Mouse (Mus musculus) hindbrain, embryonic 12.5 days (tissue): ENCODE results near the gene Celf2. TPM values are rescaled to one million over a fixed set of nuclear protein-coding genes. Genes with fewer than 3 reads are reported as not detected.

ENCODE experiments used
- ATAC-seq: fragments of 200-750 bp; cut with Nextera tagmentation; 2 replicates; pipeline ENCODE4 v1.8.0; 2017; ENCODE audit warnings: moderate TSS enrichment; ENCODE audit not compliant: low FRiP score
- H3K27ac ChIP-seq: fragments of 300-500 bp; sonication (generic); 2 replicates; pipeline ENCODE4 v1.5.1; 2016; ENCODE audit warnings: mild to moderate bottlenecking
- H3K27me3 ChIP-seq: fragments of 300-500 bp; sonication (generic); 2 replicates; pipeline ENCODE4 v1.6.1; 2016; ENCODE audit warnings: mild to moderate bottlenecking
- H3K36me3 ChIP-seq: fragments of 300-500 bp; sonication (generic); 2 replicates; pipeline ENCODE4 v1.6.1; 2016; ENCODE audit warnings: mild to moderate bottlenecking
- H3K4me1 ChIP-seq: fragments of 300-500 bp; sonication (generic); 2 replicates; pipeline ENCODE4 v1.6.1; 2016
- H3K4me2 ChIP-seq: fragments of 300-500 bp; sonication (generic); replicated peaks from 2 replicates; pipeline ENCODE4 v1.6.1; 2016; ENCODE audit warnings: mild to moderate bottlenecking
- H3K4me3 ChIP-seq: fragments of 300-500 bp; sonication (generic); 2 replicates; pipeline ENCODE4 v1.5.1; 2016; ENCODE audit warnings: mild to moderate bottlenecking
- H3K9ac ChIP-seq: fragments of 300-500 bp; sonication (generic); 2 replicates; pipeline ENCODE4 v1.6.1; 2016; ENCODE audit warnings: mild to moderate bottlenecking, moderate library complexity
- H3K9me3 ChIP-seq: fragments of 300-500 bp; sonication (generic); replicated peaks from 2 replicates; pipeline ENCODE4 v1.6.1; 2016; ENCODE audit warnings: mild to moderate bottlenecking
- WGBS: fragments of 180-500 bp; shearing (Covaris S2); methylation state at CpG from one replicate; pipeline ENCODE4 v1.1.7; 2016; 5-methylcytosine and 5-hydroxymethylcytosine counted together
- polyA plus RNA-seq: library from polyadenylated mRNA; unstranded; fragments of >200 nt; fragmentation: Nextera tagmentation; extraction: Ambion mirVana; gene quantifications from 2 replicates; pipeline ENCODE4 v1.2.1, GENCODE M21; 2016

Gene Celf2
- polyA plus RNA-seq, 1 experiment from 2014 or later: 108 TPM

DNA sequence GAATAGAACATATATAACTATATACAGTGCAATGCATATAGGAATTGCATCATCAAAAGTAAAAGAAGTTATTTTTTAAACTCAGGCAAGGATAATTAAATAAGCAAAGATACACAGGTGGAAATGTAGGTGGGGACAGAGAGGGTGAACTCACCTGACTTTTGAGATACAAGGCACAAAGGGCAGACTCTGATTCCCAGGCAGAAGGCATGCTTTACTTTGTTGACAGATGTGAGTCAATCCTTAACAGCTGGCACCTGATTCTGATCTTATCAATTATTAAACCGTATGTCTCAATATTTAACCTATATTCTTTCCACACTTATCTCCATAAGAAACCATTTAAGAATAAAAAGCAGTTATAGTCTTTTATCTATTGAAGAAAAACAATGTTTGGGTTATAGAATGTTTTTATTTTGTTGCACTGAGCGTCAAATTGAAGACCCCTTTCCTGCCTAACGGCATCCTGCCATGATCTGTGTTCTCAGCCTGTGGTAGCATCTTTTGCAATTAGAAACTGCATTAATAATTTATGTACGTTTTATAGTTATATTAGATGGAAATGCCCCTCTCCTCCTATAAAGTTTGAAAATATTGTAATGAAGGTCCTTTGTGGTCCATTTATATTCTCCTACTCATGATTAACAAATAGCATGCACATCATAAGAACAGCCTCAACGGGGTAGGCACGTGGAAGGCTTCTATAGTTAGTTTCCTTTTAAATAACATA lies 491.8 kb downstream of the Celf2 start:
- no peaks in the 10 kb centered on the region for H3K36me3 ChIP-seq
- H3K27me3 ChIP-seq: no peaks in the 10 kb centered on the region
- H3K4me1 ChIP-seq: peaks cover 5% of the 10 kb centered on the region; the same call in 1 of the 2 replicates
- WGBS: 84% methylated on average over 6 of the region's 6 CpGs
- H3K9ac ChIP-seq: no peak overlapping the region
- no peaks in the 10 kb centered on the region for H3K9me3 ChIP-seq
- H3K4me2 ChIP-seq: no peak overlapping the region
- no peak overlapping the region for H3K27ac ChIP-seq
- H3K4me3 ChIP-seq: no peak overlapping the region
- no peak for ATAC-seq

DNA sequence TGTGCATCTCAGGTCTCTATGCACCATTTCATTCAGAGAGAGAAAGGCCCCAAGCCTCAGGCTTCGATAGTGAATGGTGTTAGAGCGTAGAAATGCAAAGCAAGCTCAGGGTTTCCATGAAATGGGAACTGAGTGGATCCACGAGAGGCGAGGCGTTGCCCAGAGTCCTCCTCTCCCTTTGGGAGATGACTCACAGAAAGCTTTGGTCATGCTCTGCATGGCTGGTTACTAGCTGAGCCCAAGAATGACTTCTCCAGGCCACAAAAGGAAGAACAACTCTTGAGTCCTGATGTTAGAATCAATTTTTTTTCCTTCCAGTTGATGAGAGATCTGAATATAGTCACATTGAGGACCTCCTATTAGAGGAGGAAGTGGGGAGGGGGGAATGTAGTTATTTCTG lies 496.2 kb downstream of the Celf2 start:
- H3K27me3 ChIP-seq: no peaks in the 10 kb centered on the region
- no peaks in the 10 kb centered on the region for H3K9me3 ChIP-seq
- no peak overlapping the region for H3K27ac ChIP-seq
- H3K4me3 ChIP-seq: no peak overlapping the region
- no peak overlapping the region for H3K9ac ChIP-seq
- 79% methylated on average over 5 of the region's 5 CpGs for WGBS
- H3K4me2 ChIP-seq: no peak overlapping the region
- H3K4me1 ChIP-seq: no peaks in the 10 kb centered on the region
- no peak for ATAC-seq
- no peaks in the 10 kb centered on the region for H3K36me3 ChIP-seq

DNA sequence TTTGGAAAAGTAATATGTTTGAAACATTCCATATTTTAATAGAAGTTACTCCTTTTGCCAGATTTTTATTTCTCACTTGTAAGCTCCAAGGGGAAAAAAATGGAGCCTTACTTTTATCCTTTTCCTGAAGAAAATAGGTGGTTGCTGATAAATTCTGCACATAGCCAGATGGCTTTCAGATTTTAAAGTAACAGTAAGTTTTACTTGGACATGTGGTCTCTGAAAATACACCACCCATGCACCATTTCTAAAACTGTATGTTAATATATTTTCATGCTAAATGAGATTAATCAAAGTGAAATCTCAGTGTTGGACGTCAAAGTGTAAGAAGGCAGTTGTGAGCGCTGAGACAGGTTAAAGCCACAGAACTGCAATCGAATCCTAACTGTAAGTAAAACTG lies 502.5 kb downstream of the Celf2 start:
- no peaks in the 10 kb centered on the region for H3K36me3 ChIP-seq
- H3K9ac ChIP-seq: no peak overlapping the region
- no peak overlapping the region for H3K4me3 ChIP-seq
- ATAC-seq: no peak
- H3K4me1 ChIP-seq: peaks cover 4% of the 10 kb centered on the region; the same call in 1 of the 2 replicates
- no peaks in the 10 kb centered on the region for H3K9me3 ChIP-seq
- no peak overlapping the region for H3K27ac ChIP-seq
- H3K4me2 ChIP-seq: no peak overlapping the region
- WGBS: 92% methylated on average over 3 of the region's 3 CpGs
- H3K27me3 ChIP-seq: no peaks in the 10 kb centered on the region

DNA sequence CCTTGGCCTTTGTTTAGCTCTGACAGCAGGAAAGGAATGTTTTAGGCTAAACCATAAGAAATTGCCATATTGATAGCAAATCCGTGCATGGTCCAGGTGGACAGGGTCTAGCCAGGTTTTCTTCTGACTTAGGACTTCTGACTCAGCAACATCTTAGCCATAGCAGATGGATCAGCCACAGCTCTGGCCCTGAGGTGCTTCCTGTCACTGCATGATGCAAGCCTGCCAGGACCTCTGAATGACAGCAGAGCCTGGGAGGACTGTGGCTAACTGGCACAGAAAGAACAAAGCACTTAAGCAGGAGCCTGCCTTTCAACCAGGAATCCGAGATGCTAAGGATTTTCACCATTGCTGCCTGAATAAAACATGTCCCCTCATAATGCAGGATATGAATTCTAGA lies 507.4 kb downstream of the Celf2 start:
- Histone ChIP-seq H3K9me3 (no peaks in the 10 kb centered on the region), H3K4me3 (no peak overlapping the region), H3K27ac (no peak overlapping the region; the same call in 1 of the 2 replicates), H3K4me1 (peaks cover 6% of the 10 kb centered on the region; the same call in 1 of the 2 replicates), H3K27me3 (no peaks in the 10 kb centered on the region), H3K9ac (no peak overlapping the region), H3K36me3 (no peaks in the 10 kb centered on the region), H3K4me2 (no peak overlapping the region)
- peak; percentile 32; the same call in 1 of the 2 replicates for ATAC-seq
- 38% methylated on average over 2 of the region's 2 CpGs for WGBS

DNA sequence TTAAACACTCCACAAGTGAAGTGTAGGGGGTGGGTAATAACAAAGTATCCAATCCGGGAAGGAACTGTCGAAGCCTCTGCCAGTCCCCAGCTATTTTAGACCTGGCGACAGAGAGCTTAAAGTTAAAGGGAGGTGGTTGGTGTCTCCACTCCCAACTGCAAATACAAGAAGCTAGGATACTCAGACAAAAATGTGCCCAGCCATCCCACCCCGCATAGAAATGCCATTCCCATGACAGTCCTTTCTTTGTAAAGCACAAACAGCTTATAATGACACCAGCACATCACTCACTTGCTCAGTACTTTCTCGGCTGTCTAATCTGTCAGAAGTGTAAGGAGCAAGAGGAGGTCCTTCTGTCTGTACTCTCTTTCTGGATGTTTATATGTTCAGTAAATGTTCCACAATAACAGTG lies 518.3 kb downstream of the Celf2 start:
- ATAC-seq: no peak
- Histone ChIP-seq H3K4me1 (no peaks in the 10 kb centered on the region), H3K4me2 (no peak overlapping the region), H3K36me3 (no peaks in the 10 kb centered on the region), H3K4me3 (no peak overlapping the region), H3K27me3 (no peaks in the 10 kb centered on the region), H3K9ac (no peak overlapping the region), H3K27ac (no peak overlapping the region), H3K9me3 (no peaks in the 10 kb centered on the region)
- 74% methylated on average over 5 of the region's 5 CpGs for WGBS

DNA sequence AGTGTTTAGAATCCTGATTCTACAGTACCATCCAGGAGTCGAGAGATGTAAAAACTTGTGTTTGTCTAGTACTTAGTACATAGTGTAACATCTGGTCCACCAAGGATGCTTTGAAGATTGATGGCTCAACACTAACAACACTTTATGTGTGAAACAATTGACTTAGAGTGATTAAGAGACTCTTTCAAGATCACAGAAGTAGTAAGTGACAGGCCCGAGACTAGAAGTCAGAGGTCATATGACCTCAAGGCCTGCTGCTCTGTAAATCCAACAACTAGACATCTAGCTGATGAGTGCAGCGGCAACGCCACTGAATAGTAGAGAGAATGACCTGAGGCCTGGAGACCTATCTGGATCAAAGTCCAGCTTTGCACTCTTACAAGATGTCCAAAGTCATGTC lies 523.7 kb downstream of the Celf2 start:
- no peaks in the 10 kb centered on the region for H3K27me3 ChIP-seq
- no peak overlapping the region for H3K27ac ChIP-seq
- H3K9ac ChIP-seq: no peak overlapping the region
- H3K4me1 ChIP-seq: no peaks in the 10 kb centered on the region
- no peak for ATAC-seq
- no peak overlapping the region for H3K4me2 ChIP-seq
- no peaks in the 10 kb centered on the region for H3K9me3 ChIP-seq
- H3K4me3 ChIP-seq: no peak overlapping the region
- H3K36me3 ChIP-seq: no peaks in the 10 kb centered on the region
- 21% methylated on average over 4 of the region's 4 CpGs for WGBS

DNA sequence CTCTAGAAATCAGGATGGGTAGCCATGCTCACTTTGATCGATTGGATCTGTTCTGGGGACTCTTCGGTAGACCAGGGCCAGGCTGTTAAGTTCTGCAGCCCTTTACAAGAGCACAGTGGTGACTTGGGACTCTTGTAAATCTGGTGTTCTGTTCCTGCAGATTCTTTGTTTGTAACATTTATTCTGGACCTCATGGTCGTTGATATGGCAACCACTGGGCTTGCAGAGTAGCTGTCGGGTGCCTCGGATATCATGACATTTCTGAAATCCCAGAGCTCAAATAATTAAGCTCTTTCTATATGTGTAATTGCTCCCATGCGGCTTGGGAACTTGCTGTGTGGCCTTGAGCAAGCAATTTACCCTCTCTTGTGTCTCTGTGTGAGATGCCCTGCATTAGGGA lies 525.5 kb downstream of the Celf2 start:
- no peaks in the 10 kb centered on the region for H3K36me3 ChIP-seq
- H3K9me3 ChIP-seq: no peaks in the 10 kb centered on the region
- ATAC-seq: no peak
- H3K27ac ChIP-seq: no peak overlapping the region
- no peak overlapping the region for H3K4me2 ChIP-seq
- no peaks in the 10 kb centered on the region for H3K27me3 ChIP-seq
- 59% methylated on average over 6 of the region's 6 CpGs for WGBS
- H3K4me3 ChIP-seq: no peak overlapping the region
- H3K4me1 ChIP-seq: no peaks in the 10 kb centered on the region
- H3K9ac ChIP-seq: no peak overlapping the region

DNA sequence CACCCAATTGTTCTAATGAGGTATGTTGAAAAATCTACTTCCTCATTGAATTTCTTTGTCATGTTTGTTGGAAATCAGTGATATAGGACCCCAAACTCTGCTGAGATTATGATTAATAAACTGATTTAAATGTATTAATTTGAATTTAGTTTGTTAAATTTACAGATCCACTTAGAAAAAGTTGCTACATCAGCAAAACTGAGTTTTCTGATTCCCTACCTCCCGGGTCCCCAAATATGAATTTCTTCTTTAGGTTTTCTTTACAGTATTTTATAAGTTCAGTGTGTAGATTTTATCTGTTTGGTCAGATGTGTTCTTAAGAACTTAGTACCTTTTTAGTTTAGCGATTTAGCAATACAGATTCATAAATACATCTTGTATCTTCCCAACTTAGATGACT lies 533.1 kb downstream of the Celf2 start:
- Histone ChIP-seq H3K27ac (no peak overlapping the region), H3K4me1 (no peaks in the 10 kb centered on the region), H3K4me3 (no peak overlapping the region), H3K9me3 (no peaks in the 10 kb centered on the region), H3K9ac (no peak overlapping the region), H3K4me2 (no peak overlapping the region), H3K36me3 (no peaks in the 10 kb centered on the region), H3K27me3 (no peaks in the 10 kb centered on the region)
- no peak for ATAC-seq
- WGBS: 93% methylated on average over 2 of the region's 2 CpGs

DNA sequence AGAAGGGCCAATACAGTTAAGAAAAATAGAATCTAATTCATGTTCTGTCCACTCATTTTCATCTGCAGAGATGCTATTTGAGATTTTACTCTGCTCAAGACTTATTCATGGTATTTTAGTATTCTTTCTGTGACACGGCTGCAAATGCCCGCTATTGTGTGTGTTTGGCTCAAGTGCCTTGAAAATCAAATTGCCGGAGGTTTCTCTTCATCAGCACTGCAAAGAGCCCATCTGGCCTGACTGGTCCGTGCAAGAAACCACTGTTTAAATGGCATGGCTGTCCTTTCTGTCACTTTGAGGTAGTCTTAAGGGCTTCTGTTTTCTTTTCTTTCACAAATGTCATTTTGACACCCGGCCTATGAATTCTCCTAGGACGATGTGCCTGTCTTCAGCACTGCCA lies 540.1 kb downstream of the Celf2 start:
- H3K27me3 ChIP-seq: no peaks in the 10 kb centered on the region
- H3K9me3 ChIP-seq: no peaks in the 10 kb centered on the region
- H3K4me1 ChIP-seq: no peaks in the 10 kb centered on the region
- H3K36me3 ChIP-seq: no peaks in the 10 kb centered on the region
- H3K9ac ChIP-seq: no peak overlapping the region
- 79% methylated on average over 6 of the region's 6 CpGs for WGBS
- H3K27ac ChIP-seq: no peak overlapping the region
- ATAC-seq: no peak
- H3K4me3 ChIP-seq: no peak overlapping the region
- H3K4me2 ChIP-seq: no peak overlapping the region

DNA sequence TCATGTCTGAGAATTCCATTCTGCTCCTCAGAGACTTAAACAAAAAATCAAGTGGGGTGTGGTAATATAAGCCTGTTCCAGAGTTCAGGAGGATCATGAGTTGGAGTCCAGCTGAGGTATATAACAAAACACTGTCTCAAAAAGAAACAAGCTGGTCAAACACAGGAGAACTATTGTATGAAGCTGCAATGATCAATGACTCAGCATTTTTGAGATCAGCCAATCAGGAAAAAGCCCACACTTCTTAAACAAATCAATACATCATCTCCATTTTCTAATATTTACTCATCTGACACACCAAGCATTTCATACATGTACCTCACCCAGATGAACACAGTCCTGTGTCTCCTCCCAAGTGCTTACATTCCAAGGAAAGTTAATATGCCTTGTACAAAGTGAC lies 544.1 kb downstream of the Celf2 start:
- Histone ChIP-seq H3K9me3 (no peaks in the 10 kb centered on the region), H3K27me3 (no peaks in the 10 kb centered on the region), H3K4me2 (no peak overlapping the region), H3K36me3 (no peaks in the 10 kb centered on the region), H3K4me3 (no peak overlapping the region), H3K27ac (no peak overlapping the region), H3K9ac (no peak overlapping the region), H3K4me1 (no peaks in the 10 kb centered on the region)
- ATAC-seq: no peak

DNA sequence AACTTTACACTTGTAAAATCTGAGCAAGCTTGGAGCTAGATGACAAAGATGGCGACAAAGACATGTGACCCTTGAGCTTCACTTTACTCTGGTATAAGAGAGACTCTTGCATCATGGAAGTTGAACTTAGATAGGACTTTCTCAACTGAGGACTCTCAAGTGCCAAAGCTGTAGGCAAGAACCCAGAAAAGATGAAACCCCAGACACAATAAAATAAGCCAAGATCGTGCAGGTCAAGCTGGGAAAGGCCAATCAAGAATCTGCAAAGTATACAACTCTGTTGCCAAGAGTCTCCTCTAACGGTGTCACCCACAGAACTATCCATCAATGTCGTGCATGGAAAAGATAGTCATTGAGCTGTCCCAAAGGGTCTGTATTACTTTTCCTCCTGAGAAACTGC lies 558.7 kb downstream of the Celf2 start:
- H3K4me1 ChIP-seq: no peaks in the 10 kb centered on the region
- H3K9ac ChIP-seq: no peak overlapping the region
- H3K9me3 ChIP-seq: no peaks in the 10 kb centered on the region
- H3K4me3 ChIP-seq: no peak overlapping the region
- H3K4me2 ChIP-seq: no peak overlapping the region
- ATAC-seq: no peak
- 66% methylated on average over 4 of the region's 4 CpGs for WGBS
- H3K27me3 ChIP-seq: no peaks in the 10 kb centered on the region
- no peak overlapping the region for H3K27ac ChIP-seq
- H3K36me3 ChIP-seq: no peaks in the 10 kb centered on the region

DNA sequence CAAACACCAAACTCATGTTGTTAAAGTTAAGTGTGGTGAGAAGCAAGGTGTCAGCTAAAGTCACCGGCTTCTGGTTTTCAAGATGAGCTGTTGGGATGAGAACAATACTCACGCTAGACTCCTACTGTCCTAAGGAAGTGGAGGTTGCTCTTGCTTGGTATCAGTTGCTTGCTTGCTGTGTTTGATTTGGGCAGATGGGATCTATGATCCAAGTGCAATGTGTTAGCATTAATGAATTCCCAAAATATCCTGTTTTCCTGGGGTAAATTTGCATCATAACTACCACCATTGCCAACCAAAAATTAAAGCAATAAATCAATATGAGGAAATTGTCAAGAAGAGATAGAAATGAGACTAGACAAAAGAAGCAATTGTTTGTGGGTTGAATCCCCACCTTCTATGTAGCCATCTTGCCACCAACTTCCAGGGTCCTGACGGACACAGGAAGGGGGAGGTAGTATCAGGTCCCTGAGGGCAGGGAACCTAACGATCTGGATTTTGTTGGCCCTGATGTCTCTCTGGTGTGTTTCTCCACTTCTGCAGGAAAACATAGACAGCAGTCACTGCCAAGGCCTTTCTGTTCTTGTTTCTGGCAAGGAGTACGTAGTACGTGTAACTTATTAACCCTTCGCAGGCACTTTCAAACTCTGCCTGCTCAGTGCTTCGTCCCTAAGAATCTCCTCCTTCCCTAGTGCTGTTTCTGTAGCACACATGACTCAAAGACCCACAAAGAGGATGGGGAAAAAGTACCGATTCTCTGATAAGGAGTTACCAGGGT lies 563.5 kb downstream of the Celf2 start:
- Histone ChIP-seq H3K9ac (no peak overlapping the region), H3K4me3 (no peak overlapping the region), H3K36me3 (no peaks in the 10 kb centered on the region), H3K27me3 (no peaks in the 10 kb centered on the region), H3K4me2 (no peak overlapping the region), H3K27ac (no peak overlapping the region), H3K9me3 (no peaks in the 10 kb centered on the region), H3K4me1 (peaks cover 12% of the 10 kb centered on the region)
- ATAC-seq: no peak
- WGBS: 88% methylated on average over 9 of the region's 9 CpGs

DNA sequence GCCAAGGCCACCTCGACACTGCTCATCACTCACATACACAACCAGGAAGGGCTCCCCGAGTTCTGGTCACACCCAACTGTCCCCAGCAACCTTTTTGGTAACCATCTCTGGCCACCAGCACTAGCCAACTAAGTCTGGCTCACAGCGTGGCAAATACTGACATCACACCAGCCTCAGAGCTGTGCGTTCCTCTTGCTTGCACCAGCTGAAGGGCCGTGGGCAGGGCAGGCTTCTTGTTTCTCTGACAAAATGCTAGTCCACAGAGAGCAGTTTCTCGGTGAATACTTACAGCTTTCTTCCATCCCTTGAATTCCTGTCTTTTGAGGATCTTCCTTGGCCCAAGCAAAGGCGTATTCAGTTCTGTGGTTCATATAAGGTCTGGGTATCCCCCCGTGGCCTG lies 565.7 kb downstream of the Celf2 start:
- no peak for ATAC-seq
- WGBS: 90% methylated on average over 8 of the region's 8 CpGs

More for the DNA sequence above, 565.7 kb downstream of the Celf2 start:
- Histone ChIP-seq H3K4me2 (no peak overlapping the region), H3K9me3 (no peaks in the 10 kb centered on the region), H3K9ac (no peak overlapping the region), H3K36me3 (no peaks in the 10 kb centered on the region), H3K4me3 (no peak overlapping the region), H3K27ac (no peak overlapping the region), H3K27me3 (no peaks in the 10 kb centered on the region), H3K4me1 (peaks cover 12% of the 10 kb centered on the region)
